Mouse (Mus musculus): Measurements from ENCODE around the gene Cep152.

The Cep152 gene

GRCm38 (mm10) chr2:125628487-125628886 is 3.6 kb upstream of the Cep152 start:
- no peak for DNase-seq (ENCODE audit: extremely low read depth, low read depth, low spot score)

GRCm38 (mm10) chr2:125626536-125626935 is 1.6 kb upstream of the Cep152 start:
- DNase-seq (ENCODE audit: extremely low read depth, low read depth, low spot score), result no peak

- DNase-seq (ENCODE audit: extremely low read depth, low read depth, low spot score), result no peak
These were observed 707 bp downstream of the Cep152 start for GRCm38 (mm10) chr2:125624127-125624685.

- no peak for DNase-seq (ENCODE audit: extremely low read depth, low read depth, low spot score)
These were observed 1.7 kb downstream of the Cep152 start for GRCm38 (mm10) chr2:125623211-125623610.

GRCm38 (mm10) chr2:125620213-125620907 is 4.6 kb downstream of the Cep152 start:
- DNase-seq (ENCODE audit: extremely low read depth, low read depth, low spot score), result no peak

GRCm38 (mm10) chr2:125615858-125616424 is 9.0 kb downstream of the Cep152 start:
- DNase-seq (ENCODE audit: extremely low read depth, low read depth, low spot score), result no peak

GRCm38 (mm10) chr2:125615440-125615839 is 9.5 kb downstream of the Cep152 start:
- no peak for DNase-seq (ENCODE audit: extremely low read depth, low read depth, low spot score)

GRCm38 (mm10) chr2:125606220-125606845 is 18.6 kb downstream of the Cep152 start:
- DNase-seq (ENCODE audit: extremely low read depth, low read depth, low spot score), result no peak

GRCm38 (mm10) chr2:125604646-125605045 is 20.3 kb downstream of the Cep152 start:
- no peak for DNase-seq (ENCODE audit: extremely low read depth, low read depth, low spot score)

GRCm38 (mm10) chr2:125602970-125603369 is 21.9 kb downstream of the Cep152 start:
- DNase-seq (ENCODE audit: extremely low read depth, low read depth, low spot score), result no peak

- DNase-seq (ENCODE audit: extremely low read depth, low read depth, low spot score), result no peak
These were observed 26.0 kb downstream of the Cep152 start for GRCm38 (mm10) chr2:125598958-125599357.

GRCm38 (mm10) chr2:125598251-125598650 is 26.7 kb downstream of the Cep152 start:
- no peak for DNase-seq (ENCODE audit: extremely low read depth, low read depth, low spot score)

- no peak for DNase-seq (ENCODE audit: extremely low read depth, low read depth, low spot score)
These were observed 30.1 kb downstream of the Cep152 start for GRCm38 (mm10) chr2:125594786-125595185.

- DNase-seq (ENCODE audit: extremely low read depth, low read depth, low spot score), result no peak
These were observed 30.8 kb downstream of the Cep152 start for GRCm38 (mm10) chr2:125594072-125594471.

GRCm38 (mm10) chr2:125591895-125592294 is 33.0 kb downstream of the Cep152 start:
- no peak for DNase-seq (ENCODE audit: extremely low read depth, low read depth, low spot score)

- DNase-seq (ENCODE audit: extremely low read depth, low read depth, low spot score), result no peak
These were observed 35.6 kb downstream of the Cep152 start for GRCm38 (mm10) chr2:125589287-125589686.

GRCm38 (mm10) chr2:125581081-125581480 is 43.8 kb downstream of the Cep152 start:
- DNase-seq (ENCODE audit: extremely low read depth, low read depth, low spot score), result no peak

- no peak for DNase-seq (ENCODE audit: extremely low read depth, low read depth, low spot score)
These were observed 47.2 kb downstream of the Cep152 start for GRCm38 (mm10) chr2:125577670-125578069.

GRCm38 (mm10) chr2:125576498-125576897 is 48.4 kb downstream of the Cep152 start:
- DNase-seq (ENCODE audit: extremely low read depth, low read depth, low spot score), result no peak

GRCm38 (mm10) chr2:125575766-125576165 is 49.1 kb downstream of the Cep152 start:
- DNase-seq (ENCODE audit: extremely low read depth, low read depth, low spot score), result no peak

GRCm38 (mm10) chr2:125563884-125564283 is 61.0 kb downstream of the Cep152 start:
- no peak for DNase-seq (ENCODE audit: extremely low read depth, low read depth, low spot score)

GRCm38 (mm10) chr2:125562407-125562806 is 62.5 kb downstream of the Cep152 start:
- no peak for DNase-seq (ENCODE audit: extremely low read depth, low read depth, low spot score)

Measured in fat pad, adult 2 months (tissue).